Mouse (Mus musculus) regulatory T cell (primary cell): ENCODE measurements at regions not wholly inside any gene's neighbourhood (a gene's known extent, or its start where the extent isn't known, plus 50 kb on each side); places are given as distances from the start of the nearest gene placed in this dataset.

Experiments used
- in situ Hi-C: fragments of 300-600 bp; cut with MboI, MseI; formaldehyde crosslinking; loops from one replicate; pipeline ENCODE4 v1.15.1; 2025; ENCODE audit warnings: high pct_unique_total_duplicates

GRCm38 (mm10) chr12:25790956-25791355, 624.1 kb downstream of the Rnf144a start:
- in situ Hi-C loops = no loop called here

DNA sequence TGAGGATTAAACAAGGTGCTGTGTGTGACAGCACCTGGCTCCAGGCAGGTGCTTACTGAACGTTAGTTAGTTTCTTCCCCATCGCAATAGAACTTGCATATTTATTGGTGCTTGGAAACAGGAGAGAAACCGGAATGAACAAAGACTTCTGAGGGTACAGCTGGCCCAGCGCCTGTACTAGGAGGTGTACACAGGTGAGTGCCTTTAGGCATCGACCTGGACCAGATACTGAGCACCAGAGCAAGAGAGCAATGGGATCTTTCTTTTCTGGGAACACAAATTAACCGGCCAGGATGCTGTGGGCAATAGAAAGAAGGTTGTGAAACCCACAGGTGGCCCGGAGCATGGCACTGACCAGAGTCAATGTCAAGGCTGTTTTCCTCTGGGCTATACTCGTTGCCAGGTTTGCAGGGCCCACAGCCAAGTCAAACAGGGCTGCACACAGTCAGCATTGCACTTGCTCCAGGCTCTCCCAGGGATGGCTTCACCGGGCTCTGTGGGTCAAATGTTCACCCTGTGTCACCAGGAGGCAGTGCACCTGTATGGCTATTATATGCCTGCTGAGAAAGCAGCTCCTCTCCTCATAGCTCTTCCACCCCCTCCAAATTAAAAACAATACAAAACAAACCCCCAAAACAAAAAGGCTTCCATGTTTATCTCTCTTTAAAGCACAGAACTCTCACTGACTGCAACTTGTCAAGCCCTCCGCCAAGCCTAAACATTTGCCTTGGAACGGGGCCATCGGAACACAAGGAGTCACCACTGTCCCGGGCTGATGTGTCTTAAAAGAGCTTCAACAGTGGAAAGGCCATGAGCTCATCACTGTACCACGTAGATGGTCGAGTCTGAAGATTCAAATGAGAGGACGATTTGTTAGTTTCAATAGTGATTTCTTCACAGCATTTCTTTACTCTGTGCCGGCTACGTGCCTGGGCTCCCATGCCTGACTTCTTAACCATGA, 629.1 kb downstream of the Rnf144a start:
- in situ Hi-C loops = no loop called here

DNA sequence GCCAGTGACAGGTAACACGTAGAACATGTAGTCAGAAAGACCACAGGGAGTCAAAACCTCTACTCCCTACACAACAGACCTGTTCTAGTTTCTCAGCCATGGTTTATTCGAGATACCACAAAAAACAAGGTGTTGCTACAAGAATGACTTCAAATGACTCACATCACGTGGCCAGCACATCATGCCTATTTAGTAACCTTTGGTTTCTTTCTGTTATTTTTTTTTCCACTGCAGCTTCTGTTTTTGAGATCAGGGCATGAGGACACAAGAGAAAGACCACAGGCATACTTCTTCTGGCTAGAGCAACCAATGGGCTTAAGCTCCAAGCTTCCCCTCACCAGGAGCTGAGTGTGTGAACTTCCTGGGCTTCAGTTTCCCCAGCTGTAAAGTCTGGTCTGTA, 630.7 kb downstream of the Rnf144a start:
- in situ Hi-C loops = no loop called here

GRCm38 (mm10) chr12:25782972-25783717, 631.9 kb downstream of the Rnf144a start:
- in situ Hi-C loops = no loop called here

- in situ Hi-C loops = no loop called here
These were observed 643.2 kb downstream of the Rnf144a start for GRCm38 (mm10) chr12:25771856-25772255.

DNA sequence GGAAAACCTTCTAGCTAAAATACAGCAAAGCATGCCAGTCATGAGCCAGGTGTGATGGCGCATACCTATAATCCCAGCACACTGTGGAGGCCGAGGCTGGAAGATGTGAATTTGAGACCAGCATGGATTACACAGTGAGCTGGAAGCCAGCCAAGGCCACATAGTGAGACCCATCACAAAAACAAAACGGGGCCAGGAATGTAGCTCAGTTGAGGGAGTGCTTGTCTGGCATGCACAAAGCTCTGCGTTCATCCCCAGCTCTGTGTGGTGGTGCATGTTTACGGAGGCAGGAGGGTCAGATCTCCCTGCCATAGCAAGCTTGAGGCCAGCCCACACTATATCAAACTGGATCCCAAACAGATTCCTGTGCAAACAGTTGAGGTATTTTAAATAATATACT, 646.4 kb downstream of the Rnf144a start:
- in situ Hi-C loops = no loop called here

GRCm38 (mm10) chr12:25763061-25763460, 652.0 kb downstream of the Rnf144a start:
- in situ Hi-C loops = no loop called here

GRCm38 (mm10) chr12:25757014-25757413, 658.0 kb downstream of the Rnf144a start:
- in situ Hi-C loops = no loop called here

GRCm38 (mm10) chr12:25733801-25734200, 636.9 kb upstream of the Id2 start:
- in situ Hi-C loops = no loop called here

DNA sequence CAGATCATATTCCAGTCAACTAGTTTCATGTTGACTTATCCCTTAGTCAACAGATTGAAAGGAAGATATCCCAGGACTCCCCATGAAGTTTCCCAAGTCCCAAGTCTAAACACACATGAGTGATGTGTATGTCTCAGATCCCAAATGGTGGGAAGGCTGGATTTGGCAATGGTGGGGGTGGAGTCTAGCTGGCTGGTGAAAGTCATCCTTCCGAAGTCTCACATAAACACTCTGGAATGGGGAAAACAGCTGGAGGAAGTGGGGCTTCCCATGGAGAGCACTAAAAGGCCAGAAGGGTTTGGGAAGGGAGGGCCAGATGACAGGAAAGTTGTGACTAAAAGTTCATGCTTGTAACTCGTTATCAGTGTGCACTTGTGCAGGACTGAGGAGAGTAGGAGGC, 628.8 kb upstream of the Id2 start:
- in situ Hi-C loops = no loop called here

GRCm38 (mm10) chr12:25711186-25711585, 614.2 kb upstream of the Id2 start:
- in situ Hi-C loops = no loop called here

GRCm38 (mm10) chr12:25703023-25703400, 606.1 kb upstream of the Id2 start:
- in situ Hi-C loops = loop anchor here (10.0 kb wide), 1 partner anchor 372 kb away; no protein-coding TSS in a partner anchor

- in situ Hi-C loops = loop anchor here (10.0 kb wide), 1 partner anchor 372 kb away; no protein-coding TSS in a partner anchor
These were observed 605.5 kb upstream of the Id2 start for GRCm38 (mm10) chr12:25702176-25703022.

DNA sequence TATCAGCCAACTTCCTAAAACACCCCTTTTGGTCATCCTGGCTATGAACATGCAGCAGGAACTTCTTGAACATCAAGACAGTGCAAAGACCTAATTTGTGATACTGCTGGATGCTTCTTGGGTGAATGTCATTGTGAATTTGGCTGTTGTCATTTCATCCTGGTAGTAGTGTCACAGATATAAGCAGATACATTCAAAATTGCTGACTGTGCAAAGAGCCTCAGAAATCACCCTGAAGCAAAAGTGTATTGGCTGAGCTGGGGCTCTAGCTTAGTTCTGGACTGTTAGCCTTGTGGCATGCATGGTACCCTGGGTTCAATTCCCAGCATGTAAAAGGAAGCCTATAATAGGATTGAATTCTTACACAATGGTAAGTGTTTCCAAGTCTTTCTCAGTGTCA, 590.1 kb upstream of the Id2 start:
- in situ Hi-C loops = no loop called here

DNA sequence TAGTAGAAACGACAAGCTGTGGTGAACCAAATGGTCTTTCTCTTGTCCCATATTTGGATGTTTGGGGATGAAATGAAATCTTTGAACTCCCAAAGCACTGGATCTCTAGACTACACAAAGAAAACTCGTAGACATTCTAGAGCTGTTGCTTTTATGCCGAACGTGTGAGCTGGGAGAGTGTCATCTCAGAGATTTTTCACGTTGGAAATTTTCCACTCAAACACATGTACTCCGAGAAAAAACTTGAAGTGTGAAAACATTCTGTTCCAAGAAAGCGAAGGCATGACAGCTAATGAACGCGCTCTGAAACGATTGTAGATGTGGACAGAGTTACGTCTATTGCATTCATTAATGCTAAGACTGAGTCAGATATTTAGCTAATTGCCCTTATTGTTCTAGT, 579.7 kb upstream of the Id2 start:
- in situ Hi-C loops = no loop called here

- in situ Hi-C loops = no loop called here
These were observed 571.4 kb upstream of the Id2 start for GRCm38 (mm10) chr12:25668336-25668735.

DNA sequence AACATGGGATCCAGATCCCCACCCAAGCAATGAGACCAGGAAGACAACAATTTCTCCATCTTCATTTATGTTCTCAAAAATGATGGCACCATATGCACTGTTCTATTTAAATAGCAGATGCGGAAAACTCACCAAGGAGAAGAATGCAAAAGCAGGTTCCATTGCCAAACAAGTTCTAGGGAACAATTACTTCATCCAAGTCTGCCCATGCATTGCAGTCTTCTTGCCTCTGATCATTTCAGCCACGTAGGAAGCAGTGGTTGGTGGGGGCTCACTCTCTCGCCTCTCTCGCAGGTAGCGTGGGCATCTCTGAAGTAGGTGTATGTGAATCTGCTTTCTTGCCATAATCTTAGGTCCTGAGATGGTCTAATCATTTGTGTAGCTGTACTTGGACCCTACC, 557.5 kb upstream of the Id2 start:
- in situ Hi-C loops = no loop called here

- in situ Hi-C loops = no loop called here
These were observed 553.3 kb upstream of the Id2 start for GRCm38 (mm10) chr12:25650237-25650636.

DNA sequence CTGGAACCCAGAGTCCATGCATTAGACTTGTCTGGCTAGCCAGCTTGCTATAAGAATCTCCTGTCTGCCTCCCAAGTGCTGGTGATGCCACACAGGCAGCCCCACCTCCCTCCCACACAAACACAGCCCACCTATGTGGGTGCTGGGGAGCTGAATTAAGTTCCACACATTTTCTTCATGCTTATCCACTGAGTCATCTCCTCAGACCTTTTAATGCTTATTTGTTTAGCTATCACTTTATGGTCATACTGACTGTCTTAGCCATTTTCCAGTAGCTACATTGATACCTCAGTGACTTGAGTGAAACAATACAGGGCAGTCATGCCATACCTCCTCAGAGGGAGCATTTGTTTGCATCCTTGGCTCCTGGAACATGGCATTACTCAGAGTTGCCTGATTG, 531.1 kb upstream of the Id2 start:
- in situ Hi-C loops = no loop called here

- in situ Hi-C loops = no loop called here
These were observed 528.9 kb upstream of the Id2 start for GRCm38 (mm10) chr12:25625858-25626257.

GRCm38 (mm10) chr12:25623449-25623848, 526.5 kb upstream of the Id2 start:
- in situ Hi-C loops = no loop called here

- in situ Hi-C loops = no loop called here
These were observed 524.2 kb upstream of the Id2 start for GRCm38 (mm10) chr12:25621142-25621541.
